Mouse (Mus musculus) heart, adult 8-10 months (tissue): Measurements from ENCODE around the gene Cenpp. TPM values are rescaled to one million over a fixed set of nuclear protein-coding genes. Genes with fewer than 3 reads are reported as not detected.
A peak's percentile ranks its signal among the peaks of the same experiment; 100 is the strongest.
"Not testable (repeated sequence)": the region's sequence is repeated elsewhere in the genome, so short reads cannot be mapped to it uniquely, and the experiment has no call there.

ENCODE experiments used
- DNase-seq: peaks from one replicate; pipeline ENCODE4 v3.0.0; 2022; ENCODE audit warnings: low spot score
- total RNA-seq, 4 experiments: library from RNA; stranded (reverse); gene quantifications; 2 replicates each; pipeline ENCODE4 v1.2.4; 2022

Cenpp gene
- total RNA-seq, 4 experiments from 2014 or later: 2.3 to 3.0 (median 2.8) TPM

DNA sequence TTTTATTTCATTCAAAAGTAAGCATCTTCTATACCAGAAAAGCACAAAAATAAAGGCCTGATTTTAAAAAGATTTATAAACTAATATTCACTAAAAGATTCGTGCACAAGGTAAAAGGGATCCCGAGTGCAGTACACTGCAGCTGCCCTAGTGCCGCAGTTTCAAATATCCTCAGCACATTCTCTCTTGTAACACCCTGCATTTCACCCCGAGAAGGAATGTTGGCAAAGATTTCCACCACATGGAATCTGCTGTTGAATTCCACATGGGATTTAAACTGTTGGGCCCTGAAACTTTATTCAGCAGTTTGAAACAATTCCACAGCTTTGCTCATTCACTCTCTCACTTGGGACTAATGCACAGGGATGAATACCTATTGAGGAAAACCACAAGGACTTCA lies 44.9 kb downstream of the Cenpp start, which contains the start of gene Ogn:
TSS of gene Ogn (plus strand) at position 333 of the 400 bp plus-strand sequence.
- peak; percentile 78 for DNase-seq

DNA sequence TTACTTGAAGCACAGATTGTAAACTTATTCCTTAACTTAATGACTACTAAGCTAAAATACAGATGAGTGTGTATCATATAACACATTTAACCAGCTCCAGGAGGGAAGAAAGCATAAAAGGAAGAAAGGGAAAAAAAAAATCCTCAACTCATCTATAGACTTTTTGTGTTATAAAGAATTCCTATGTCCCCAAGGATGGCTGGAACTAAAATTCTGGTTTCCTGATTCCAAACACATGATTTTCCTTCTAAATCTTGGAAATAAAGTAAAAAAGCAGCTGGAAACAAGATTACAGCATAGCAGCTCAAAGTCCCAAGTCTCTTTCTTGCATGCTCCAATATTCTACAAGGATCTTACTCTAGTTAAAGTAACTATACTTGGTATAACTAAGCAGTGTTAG lies 49.0 kb downstream of the Cenpp start:
- no peak for DNase-seq

DNA sequence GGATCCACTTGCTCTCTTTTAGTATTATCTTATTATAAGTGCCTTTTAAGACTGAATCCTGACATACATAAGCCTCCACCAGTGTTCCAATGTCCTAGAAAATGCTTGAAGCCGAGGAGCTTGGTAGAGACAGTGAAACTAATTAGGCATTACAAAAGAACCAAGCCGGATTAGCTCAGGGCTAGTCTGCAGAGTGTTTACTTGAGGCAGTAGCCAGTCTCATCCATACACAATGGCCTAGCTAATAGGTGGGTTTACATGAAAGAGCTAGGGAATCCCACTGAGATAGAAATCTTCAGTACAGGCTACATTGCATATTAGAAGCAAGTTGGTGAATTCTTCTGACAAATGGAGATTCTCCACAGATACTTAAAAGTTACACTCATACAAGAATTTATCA lies 50.0 kb downstream of the Cenpp start:
- DNase-seq: not testable (repeated sequence)

DNA sequence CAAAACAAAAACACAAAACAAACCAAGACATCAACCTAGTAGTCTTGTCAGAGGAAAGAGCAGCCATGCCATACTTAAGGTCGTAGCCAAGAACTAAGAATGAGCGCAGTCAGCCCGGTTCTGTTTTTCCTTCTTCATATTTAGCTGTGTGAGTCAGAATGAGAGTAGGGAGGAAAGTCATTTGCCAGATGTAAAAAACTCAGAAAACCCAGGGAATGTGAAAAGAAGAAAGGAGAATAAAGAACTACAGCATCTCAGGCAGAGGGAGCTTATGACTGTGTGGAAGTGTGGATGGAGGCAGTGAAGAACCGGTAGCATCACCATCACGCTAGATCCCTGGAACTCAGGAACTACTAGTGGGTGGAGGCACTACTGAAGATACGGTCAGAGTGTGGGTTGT lies 66.5 kb downstream of the Cenpp start:
- no peak for DNase-seq

GRCm38 (mm10) chr13:49584307-49585005 lies 68.1 kb downstream of the Cenpp start:
- no peak for DNase-seq

DNA sequence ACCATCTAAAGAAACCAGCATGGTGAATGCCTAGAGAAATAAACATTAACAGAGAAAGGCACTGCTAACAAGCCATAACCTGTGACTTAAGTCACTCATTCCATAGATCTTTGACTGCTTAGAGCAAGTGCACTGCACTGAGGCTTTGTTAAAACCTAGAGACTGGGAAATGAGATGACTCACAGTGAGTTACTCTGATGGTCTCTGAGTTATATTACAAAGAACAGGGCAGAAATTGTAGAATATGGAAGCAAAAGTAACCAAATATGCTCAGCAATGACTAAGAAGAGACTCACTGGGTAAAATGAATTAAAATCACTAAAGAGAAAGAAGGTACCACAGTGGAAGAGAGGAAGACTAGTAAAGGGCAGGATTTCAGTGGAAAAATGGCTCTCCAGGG lies 68.7 kb downstream of the Cenpp start:
- DNase-seq: no peak

DNA sequence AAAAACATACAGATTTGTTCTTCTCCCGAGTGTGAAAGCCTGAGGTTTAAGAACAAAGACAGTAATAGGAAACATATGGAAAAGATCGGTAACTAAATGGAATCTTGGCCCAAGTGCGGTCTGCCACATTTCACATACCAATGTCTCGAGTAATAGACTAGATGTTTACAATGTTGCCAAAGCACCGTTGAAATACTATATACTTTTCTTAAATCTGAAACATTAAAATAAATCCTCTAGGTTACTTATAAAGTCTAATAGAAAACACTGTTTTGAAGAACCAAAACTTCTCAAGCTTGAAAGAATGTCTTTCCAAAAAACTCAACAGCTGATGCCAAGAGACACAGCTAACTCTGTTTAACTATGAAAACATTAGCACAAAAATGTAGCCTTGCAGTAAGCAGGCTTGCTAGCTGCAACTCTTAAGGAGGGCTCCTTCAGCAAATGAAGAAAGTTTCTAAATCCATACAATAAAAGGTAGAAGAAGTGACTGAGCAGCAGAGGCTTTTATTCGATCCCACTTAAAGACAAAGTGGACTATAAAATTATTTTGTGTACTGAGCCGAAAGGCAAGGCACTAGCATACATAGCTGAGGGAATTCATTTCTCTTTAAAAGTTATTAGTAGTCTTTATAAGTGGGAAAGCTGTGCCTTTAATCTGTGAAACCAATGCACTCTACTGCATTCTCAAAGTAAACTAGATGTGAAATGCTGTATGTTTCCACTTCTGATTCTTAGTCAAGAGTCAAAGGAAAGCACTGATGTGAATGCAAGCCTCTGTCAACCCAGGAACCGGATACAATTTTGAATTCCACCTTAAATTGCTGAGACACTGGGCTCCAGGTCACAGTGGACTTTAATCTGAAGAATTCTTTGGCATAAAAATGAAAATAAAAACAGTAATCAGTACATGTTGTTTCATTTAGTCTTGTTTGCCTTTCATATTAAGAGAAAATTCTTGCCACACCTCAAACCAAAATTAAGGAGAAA lies 70.7 kb downstream of the Cenpp start, which contains the start of gene Omd:
TSS of gene Omd (plus strand) at position 922 of the 990 bp plus-strand sequence.
- peak; percentile 60 for DNase-seq

GRCm38 (mm10) chr13:49571418-49571817 lies 81.2 kb downstream of the Cenpp start:
- DNase-seq: no peak

DNA sequence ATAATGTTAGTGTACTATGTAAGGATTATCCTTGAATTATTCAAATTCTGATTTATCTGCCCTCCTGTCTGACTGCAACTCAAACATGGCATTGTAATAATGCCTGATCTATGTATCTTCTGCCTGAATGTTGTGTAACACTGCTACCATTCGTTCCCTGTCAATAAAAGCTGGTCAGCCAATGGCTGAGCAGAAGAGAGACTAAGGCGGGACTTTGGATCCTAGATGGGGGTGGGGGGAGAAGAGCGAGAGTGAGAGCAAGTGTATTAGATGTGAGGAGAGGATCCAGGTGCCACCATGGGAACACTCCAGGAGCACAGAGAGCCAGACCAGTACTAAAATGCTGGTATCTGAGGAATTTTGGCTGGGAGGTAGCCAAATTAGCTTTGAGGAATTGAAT lies 82.2 kb downstream of the Cenpp start:
- DNase-seq: no peak

DNA sequence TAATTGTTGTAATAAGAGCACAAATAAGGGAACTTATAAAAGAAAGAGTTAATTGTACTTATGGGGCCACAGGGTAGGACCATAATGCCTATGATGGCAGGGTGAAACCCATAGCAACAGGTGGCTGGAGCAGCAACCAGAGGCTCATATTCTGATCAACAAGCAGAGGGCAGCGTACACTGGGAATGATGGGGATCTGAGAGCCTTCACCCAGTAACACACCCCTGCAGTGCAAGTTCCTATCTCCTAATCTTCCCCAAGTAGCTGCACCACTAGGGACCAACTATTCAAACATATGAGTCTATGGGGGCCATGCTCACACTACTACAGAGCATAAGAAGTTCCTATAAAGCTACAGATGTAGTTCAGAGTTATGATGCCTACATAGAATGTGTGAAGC lies 88.2 kb downstream of the Cenpp start:
- DNase-seq: no peak

DNA sequence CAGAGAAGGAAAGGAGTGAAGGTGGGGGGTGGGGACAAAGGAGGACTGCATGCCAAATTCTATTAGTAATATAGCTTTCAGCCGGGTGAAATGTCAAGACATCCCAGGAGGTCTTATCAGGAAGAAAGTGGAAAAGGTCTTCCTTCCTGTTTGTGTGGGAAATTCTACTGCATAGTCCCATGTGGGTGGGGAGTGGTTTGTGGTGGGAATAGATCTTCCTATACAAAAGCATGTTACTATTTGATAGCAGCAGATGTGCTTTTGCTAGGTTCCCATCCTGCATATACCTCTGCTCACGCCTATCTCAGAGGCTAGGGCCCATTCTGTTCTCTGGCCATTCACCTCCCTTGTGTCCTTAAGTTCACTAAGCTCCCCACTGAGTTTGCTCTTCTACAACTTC lies 91.7 kb downstream of the Cenpp start:
- DNase-seq: no peak

GRCm38 (mm10) chr13:49559185-49559584 lies 93.4 kb downstream of the Cenpp start:
- no peak for DNase-seq

- DNase-seq: no peak
Observed at GRCm38 (mm10) chr13:49556924-49557323, 95.7 kb downstream of the Cenpp start.

GRCm38 (mm10) chr13:49556203-49556602 lies 96.4 kb downstream of the Cenpp start:
- DNase-seq: no peak

DNA sequence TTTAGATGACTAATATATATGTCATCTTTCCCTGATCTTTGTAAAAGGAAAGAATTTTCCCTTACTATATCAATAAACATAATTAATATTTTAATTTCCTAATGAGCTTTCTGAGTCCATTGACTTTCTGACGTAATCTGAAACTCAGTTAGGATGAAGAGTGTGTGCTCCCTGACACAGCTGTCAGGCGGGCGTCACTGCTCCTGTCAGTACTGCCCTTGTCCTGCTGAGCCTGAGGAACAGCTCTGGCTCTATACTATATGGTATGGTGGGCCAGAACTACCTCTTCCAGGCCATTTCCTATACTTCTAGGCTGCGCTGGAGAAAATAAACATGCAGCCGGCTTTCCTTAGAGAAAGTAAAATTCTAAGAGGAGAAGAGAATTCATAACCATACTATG lies 98.1 kb downstream of the Cenpp start:
- DNase-seq: no peak

- no peak for DNase-seq
Observed at GRCm38 (mm10) chr13:49549616-49550015, 103.0 kb downstream of the Cenpp start.

DNA sequence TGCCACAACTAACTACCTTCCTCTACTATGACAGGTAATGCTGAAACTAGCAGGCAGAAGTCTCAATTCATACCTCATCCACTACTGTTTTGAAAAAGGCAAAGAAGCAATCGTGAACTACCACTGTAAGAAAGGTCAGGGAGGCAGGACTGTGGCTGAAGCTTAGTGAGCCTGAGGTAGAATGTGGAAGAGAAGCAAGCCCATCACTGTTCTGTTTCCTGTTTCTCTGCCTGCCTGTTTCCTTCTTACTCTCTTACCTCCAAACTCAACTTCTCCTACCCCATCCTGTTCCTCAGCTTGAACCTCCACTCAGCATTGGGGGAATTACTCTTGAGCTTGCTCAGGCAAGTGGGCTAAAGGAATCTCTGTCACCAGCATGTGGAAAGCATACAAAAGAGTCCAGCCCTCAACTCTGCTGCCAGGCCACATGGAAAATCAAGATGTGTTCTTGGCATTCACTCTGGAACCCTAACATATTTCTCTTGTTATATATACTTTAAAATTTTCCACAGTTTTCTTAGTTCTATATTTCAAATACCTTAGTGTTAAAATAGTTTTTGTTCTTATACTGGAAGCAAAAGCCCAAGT lies 104.9 kb downstream of the Cenpp start:
- DNase-seq: no peak

DNA sequence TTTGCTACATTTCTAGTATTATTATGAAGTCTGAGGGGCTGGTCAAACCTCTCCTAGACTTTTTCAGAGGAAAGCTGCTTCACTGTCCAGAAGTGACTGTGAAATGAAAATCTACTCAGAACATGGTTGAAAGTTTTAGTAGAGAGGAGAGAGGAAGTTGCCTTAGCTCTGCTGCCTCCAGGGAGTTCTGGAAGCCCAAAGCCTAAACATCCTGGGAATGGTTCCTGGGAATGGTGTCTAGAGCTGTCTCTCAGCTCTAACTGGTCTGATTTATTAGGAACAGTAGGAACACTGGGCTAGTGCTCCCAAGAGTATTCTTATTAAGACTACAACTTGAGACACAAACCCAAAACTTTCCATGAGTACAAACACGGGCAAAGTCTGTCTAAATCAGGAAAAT lies 106.1 kb downstream of the Cenpp start:
- DNase-seq: peak; percentile 68

DNA sequence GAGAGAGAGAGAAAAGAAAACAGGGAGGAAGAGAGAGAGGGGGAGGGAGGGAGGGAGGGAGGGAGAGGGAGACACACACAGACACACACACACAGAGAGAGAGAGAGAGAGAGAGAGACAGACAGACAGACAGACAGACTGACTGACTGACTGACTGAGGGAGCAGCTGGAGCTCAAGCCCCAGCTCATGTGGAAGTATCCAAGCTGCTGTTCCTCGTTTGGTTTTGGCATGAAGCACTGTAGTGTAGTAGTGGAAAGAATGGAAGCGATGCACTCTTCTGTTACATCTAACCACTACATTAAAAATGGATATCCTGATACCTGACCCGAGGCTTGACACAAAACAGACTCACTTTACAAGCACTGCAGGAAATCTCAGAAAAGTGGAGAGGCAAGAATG lies 106.9 kb downstream of the Cenpp start:
- DNase-seq: peak; percentile 31

DNA sequence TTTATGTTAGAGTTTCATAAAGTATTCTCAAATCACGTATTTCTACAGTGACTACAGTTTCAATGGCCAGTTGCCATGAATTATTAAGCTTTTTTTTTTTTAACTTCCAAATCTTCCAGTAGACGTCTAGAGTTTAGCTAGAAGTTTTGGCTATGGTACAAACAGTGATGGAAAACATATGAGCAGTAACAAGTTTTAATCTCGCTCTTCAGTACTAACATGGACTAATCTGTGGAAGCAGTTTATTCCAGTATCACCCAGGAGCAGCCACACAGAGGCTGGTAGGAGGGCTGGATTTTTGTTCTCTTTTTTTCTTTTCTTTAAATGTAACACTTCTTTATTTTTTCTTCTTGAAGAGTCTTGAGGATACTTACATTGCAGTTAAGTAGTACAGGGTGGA lies 108.3 kb downstream of the Cenpp start, which contains the start of gene Aspn:
TSS of gene Aspn (plus strand) at position 165 of the 400 bp plus-strand sequence.
- peak; percentile 60 for DNase-seq

DNA sequence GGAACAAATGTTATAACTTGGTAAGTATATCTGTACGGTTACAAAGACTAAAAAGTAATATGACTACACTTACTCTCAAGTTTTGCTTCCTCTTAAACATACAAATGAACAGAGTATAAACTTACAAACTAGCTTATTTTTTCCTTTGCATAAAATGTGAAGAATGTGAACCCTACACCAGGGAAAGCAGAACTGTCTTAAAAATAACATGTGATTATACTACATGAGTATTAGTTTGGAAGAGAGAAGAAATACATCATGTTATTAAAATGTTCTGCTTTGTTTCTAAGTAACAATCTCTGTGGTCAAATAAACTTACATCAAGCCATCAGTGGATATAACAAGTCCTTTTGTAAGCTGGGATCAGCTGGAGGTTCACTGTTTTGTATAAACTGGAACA lies 113.9 kb downstream of the Cenpp start:
- no peak for DNase-seq

GRCm38 (mm10) chr13:49536946-49537345 lies 115.6 kb downstream of the Cenpp start:
- no peak for DNase-seq
